Mouse (Mus musculus) urinary bladder, postnatal 10 days (tissue): ENCODE measurements around the gene Slc6a9.
A peak's percentile ranks its signal among the peaks of the same experiment; 100 is the strongest.

Experiments used
- DNase-seq: peaks from one replicate; pipeline ENCODE4 v3.0.0; 2022; ENCODE audit warnings: low spot score

Slc6a9 gene

DNA sequence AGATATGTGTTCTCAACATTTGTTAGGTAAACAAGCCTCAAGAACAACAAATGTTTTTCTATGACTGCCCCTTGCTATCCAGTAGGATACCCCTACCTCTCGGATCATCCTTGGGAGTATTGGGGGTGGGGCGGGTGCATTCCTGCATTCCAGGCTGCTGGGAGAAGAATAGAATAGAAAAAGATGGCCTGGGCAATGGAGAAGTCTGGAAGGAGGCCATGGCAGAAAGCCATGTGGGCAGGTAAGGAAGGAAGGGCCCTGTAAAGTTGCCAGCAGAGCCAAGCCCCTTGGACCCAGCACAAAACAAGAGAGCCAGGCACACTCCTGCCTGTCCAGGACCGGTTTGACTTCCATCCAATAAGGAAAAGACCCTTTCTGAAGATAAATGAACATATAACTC is 79.1 kb downstream of the Slc6a9 start:
- DNase-seq = no peak

DNA sequence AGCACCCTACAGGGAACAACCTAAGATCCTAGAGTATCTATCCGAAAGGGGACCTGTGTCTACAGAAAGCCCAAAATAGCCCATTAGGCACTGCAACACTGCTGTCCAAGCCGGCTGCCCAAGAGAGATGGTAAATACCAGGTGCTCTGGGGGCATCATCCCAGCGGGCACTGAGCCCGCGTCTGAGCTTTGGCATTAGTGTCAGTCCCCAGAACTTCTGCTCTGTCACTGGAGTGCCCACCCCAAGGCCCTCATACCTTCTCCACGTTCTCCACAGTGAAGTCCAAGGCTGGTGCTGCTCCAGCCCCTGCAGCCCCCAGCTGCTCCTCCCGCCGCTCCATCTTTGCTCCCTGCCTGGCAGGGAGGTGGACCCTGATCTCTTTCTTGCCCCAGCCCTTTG is 79.7 kb downstream of the Slc6a9 start:
- no peak for DNase-seq

- DNase-seq = peak; percentile 68
These were observed 80.5 kb downstream of the Slc6a9 start, which contains the start of gene Ipo13 for GRCm38 (mm10) chr4:117914591-117915442. Gene Ipo13, minus strand, starts transcription at chr4:117914999.

DNA sequence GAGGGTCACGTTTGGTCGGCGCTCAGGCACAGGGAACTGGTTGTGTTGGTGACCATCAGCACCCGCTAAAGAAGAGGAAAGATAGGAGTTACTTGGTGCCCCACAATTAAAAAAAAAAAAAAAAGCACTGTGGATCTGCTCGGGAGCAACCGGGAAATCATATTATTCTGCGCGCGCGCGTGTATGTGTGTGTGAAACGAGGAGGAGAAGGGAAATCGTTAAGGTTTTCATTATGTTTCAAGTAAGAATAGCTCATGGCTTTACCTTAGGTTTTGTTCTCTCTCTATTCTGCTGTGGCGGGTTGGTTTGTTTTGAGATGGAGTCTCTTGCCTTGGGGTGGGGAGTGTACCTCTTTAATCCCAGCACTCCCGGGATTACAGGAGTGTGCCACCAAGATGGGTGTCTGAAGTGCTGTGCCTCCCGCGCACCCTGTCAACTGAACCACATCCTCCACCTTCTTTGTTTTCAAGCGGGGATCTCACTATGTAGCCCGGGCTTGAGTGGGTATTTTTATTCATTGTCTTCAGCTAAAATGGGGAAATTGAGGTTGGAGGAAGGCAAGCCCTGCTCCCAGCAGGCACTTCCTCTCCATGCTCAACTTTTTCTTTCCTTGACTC is 81.3 kb downstream of the Slc6a9 start:
- no peak for DNase-seq

DNA sequence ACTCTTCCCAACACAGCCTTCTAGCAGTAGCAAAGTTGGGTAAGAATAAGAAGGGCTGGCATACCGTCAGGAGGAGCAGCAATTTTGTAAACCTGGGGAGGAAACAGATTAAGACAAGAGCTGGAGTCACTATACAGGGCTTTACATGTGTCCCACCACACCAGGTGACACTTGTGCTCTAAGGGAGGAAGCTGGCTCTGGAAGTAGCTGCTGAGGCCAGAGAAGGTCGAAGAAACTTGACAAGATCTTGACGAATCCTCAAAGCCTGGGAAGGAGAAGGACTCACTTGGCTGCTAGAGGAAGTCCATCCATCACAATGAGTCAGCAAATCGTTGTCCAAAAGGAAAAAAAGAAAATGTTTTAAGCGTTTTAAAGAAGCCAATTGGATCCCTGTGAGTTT is 82.1 kb downstream of the Slc6a9 start:
- DNase-seq = no peak

- no peak for DNase-seq
These were observed 83.1 kb downstream of the Slc6a9 start for GRCm38 (mm10) chr4:117917402-117917801.

- DNase-seq = no peak
These were observed 83.5 kb downstream of the Slc6a9 start for GRCm38 (mm10) chr4:117917847-117918246.

DNA sequence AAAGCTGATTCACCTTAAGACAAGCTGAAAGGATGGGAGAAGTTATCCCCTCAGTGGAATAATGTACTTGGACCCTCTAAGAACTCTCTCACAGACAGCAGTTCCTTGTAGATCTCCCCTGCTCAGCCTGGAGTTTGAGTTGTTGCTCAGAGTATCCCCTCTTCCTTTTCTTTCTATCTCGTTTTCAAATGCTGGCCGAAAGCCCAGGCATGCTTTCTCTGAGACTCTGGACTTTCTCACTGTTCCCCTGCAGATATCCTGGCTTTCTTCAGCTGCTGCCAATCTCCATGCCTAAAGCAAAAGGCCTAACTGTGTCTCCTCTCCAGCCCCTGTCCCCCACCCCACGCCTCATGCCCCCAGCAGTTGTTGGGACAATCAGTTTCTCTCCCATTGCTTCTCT is 84.0 kb downstream of the Slc6a9 start:
- no peak for DNase-seq

DNA sequence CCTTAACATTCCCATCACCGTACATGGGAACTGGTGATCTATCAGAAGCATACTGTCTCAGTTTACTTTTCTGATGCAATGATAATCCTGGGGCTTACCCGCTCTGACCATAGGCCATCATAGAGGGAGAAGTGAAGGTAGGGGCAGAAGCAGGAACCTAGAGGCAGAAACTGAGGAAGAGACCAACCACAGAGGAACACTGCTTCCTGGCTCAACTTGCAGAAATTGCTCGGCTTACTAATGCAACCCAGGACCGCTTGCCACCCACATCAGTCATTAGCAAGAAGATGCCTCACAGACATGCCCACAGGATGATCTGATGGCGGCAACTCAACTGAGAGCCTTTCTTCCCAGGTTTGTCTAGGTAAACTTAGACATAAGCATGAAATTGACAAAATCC is 84.5 kb downstream of the Slc6a9 start:
- DNase-seq = no peak

- no peak for DNase-seq
These were observed 87.1 kb downstream of the Slc6a9 start for GRCm38 (mm10) chr4:117921358-117921757.

DNA sequence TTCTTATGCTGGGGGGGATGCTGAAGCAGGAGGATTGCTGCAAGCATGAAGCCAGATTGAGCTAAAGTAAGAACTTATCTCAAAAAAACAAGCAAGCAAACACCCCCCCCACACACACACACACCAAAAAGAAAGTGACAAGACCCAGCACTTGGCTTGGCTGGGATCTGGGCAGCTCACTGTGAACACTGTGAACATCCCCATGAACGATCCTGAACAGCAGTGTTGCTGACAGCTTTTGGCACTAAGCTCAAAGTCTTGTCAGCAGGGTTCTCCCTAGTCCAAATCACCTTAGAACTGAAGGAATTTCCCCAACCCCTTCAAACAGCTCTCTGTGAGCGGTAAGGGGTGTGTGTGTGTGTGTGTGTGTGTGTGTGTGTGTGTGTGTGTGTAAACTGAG is 89.1 kb downstream of the Slc6a9 start:
- DNase-seq = no peak
